Mouse (Mus musculus): ENCODE data around the gene G0s2.

DNA sequence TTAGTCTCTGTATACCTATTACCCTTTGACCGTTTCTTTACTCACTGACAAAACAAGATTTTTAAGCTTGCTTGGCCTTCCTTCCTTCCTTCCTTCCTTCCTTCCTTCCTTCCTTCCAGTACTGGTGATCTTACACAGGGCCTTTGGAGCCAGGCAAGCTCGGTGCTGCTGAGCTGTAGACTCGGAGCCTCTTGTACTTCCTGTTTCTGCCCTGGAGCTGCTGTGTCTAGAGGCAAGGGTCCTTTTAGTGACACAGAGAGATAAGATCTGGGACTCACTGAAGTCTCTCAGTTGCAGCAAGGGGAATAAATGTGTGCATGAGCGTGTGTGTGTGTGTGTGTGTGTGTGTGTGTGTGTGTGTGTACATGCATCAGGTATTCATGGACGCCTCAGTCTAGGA, 42.1 kb downstream of the G0s2 start:
- TF ChIP-seq EP300 (IDR thresholded peaks at IDR 0.05; ENCODE audit: low read depth) (no peak), CTCF (IDR thresholded peaks at IDR 0.05; ENCODE audit: low read depth) (no peak)

All from liver, embryonic 14.5 days (tissue).